Mouse (Mus musculus): ENCODE results near the gene Rfx3.

Rfx3 gene

DNA sequence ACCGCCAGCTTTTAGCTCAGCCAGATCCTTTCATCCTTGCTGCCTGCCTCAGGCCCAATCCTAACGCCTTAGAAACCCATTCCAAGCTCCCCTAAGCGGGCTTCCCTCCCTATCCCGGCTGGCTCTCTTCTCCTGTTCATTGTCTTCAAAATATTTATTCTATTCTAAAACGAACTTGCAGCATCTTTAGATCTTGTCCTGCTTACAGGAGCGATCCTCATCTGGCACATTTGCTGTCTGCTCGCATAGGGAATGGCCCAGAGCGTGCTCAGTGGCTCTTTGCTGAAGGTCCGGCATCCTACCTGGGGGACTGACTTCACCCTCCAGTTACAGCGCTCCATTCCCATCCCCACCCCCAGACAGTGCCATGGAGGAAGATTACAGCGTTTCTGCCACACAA is 292.0 kb downstream of the Rfx3 start:
- no peak for DNase-seq (ENCODE audit: low spot score in 2 of 2)

DNA sequence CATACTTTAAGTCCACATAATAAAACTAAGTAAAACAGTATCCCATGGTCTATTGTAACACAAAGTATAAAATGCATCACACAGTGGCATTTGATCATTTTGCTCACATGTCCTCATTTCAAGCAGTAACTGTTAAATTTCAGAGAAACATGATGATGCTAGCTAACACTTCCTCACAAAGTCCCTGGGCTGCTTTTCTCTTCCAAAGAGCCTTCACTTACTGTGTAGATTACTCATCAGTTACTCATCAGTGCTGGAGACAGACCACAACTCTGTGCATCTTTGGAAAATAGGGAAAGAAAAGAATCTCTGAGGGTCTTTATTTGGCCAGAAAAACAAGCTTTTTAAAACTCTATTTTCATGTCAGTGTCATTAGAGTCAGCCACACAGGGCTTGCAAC is 294.7 kb downstream of the Rfx3 start:
- DNase-seq (ENCODE audit: low spot score in 2 of 2): no peak
